Mouse (Mus musculus) CH12.LX (cell line): ENCODE measurements around the gene 4932414N04Rik.

ENCODE experiments used
- CHD1 ChIP-seq: IDR thresholded peaks from 2 replicates; pipeline ENCODE4 v1.6.1; 2012; ENCODE audit warnings: low read depth, low read length, improper control_type of control experiment, inconsistent platforms
- CTCF ChIP-seq, 2 experiments: IDR thresholded peaks in 1 of 2; conservative IDR thresholded peaks in 1 of 2; 2 replicates each; pipeline ENCODE4 v1.5.1; 2011 to 2012; ENCODE audit warnings: low read depth in 2 of 2, low read length in 2 of 2, improper control_type of control experiment in 1 of 2, inconsistent platforms in 1 of 2, mild to moderate bottlenecking in 1 of 2, moderate library complexity in 1 of 2
- E2F4 ChIP-seq: IDR thresholded peaks from 2 replicates; pipeline ENCODE4 v1.6.1; 2011; ENCODE audit warnings: low read depth, low read length, improper control_type of control experiment; ENCODE audit not compliant: insufficient replicate concordance
- MEF2A ChIP-seq: IDR thresholded peaks from 2 replicates; pipeline ENCODE4 v1.6.1; 2014; ENCODE audit warnings: low read depth, mild to moderate bottlenecking, inconsistent platforms, low read length, improper control_type of control experiment, borderline replicate concordance
- NELFE ChIP-seq: IDR thresholded peaks from 2 replicates; pipeline ENCODE4 v1.6.1; 2011; ENCODE audit warnings: low read depth, low read length, improper control_type of control experiment
- NRF1 ChIP-seq: IDR thresholded peaks from 2 replicates; pipeline ENCODE4 v1.6.1; 2014; ENCODE audit warnings: low read depth, mild to moderate bottlenecking, inconsistent platforms, low read length, improper control_type of control experiment, moderate library complexity
- PAX5 ChIP-seq: IDR thresholded peaks from 2 replicates; pipeline ENCODE4 v1.6.1; 2012; ENCODE audit warnings: low read length, inconsistent platforms, mixed read lengths
- POLR2A ChIP-seq: IDR thresholded peaks from 2 replicates; pipeline ENCODE4 v1.6.1; 2011; ENCODE audit warnings: low read depth, mild to moderate bottlenecking, improper control_type of control experiment, low read length
- SMC3 ChIP-seq: IDR thresholded peaks from 2 replicates; pipeline ENCODE4 v1.6.1; 2011; ENCODE audit warnings: low read depth, low read length, improper control_type of control experiment
- USF1 ChIP-seq: IDR thresholded peaks from 2 replicates; pipeline ENCODE4 v1.6.1; 2014; ENCODE audit warnings: low read depth, mild to moderate bottlenecking, inconsistent platforms, low read length, improper control_type of control experiment
- ZKSCAN1 ChIP-seq: IDR thresholded peaks from 2 replicates; pipeline ENCODE4 v1.6.1; 2012; ENCODE audit warnings: low read depth, inconsistent platforms, low read length, improper control_type of control experiment, borderline replicate concordance
- ZNF384 ChIP-seq: IDR thresholded peaks from 2 replicates; pipeline ENCODE4 v1.6.1; 2012; ENCODE audit warnings: low read depth, low read length, improper control_type of control experiment, inconsistent platforms

- TF ChIP-seq ZKSCAN1 (no peak), E2F4 (no peak), USF1 (no peak), ZNF384 (no peak), NELFE (no peak), NRF1 (no peak), CTCF (conservative IDR thresholded peaks at IDR 0.05 in 1 of 2, IDR thresholded peaks at IDR 0.05 in 1 of 2; ENCODE audit: low read depth in 2 of 2, low read length in 2 of 2) (no peak), PAX5 (no peak), CHD1 (no peak), MEF2A (no peak), SMC3 (no peak), POLR2A (no peak)
Measured at GRCm38 (mm10) chr2:68796011-68796775, 139.9 kb downstream of the 4932414N04Rik start.
